Mouse (Mus musculus) MEL (cell line): Measurements from ENCODE around the gene Epb41l2. TPM values are rescaled to one million over a fixed set of nuclear protein-coding genes. Genes with fewer than 3 reads are reported as not detected.

Source experiments
- DNase-seq: peaks from one replicate; pipeline ENCODE4 v3.0.0; 2011; ENCODE audit warnings: low read depth, low spot score
- H3K27ac ChIP-seq: 2 replicates; pipeline ENCODE4 v1.5.1; 2012; ENCODE audit warnings: low read depth, mild to moderate bottlenecking, control low read depth, low read length, moderate library complexity; ENCODE audit not compliant: control insufficient read depth
- H3K27me3 ChIP-seq, 2 experiments: fragments of 150-350 bp in 1 of 2; sonication (generic) in 1 of 2; 2 replicates each; pipeline ENCODE4 v1.6.1; 2012; ENCODE audit warnings: low read length in 2 of 2, mild to moderate bottlenecking in 2 of 2, improper control_type of control experiment in 1 of 2, moderate library complexity in 1 of 2; ENCODE audit not compliant: insufficient read depth in 2 of 2, control insufficient read depth in 1 of 2
- H3K36me3 ChIP-seq, 2 experiments: 2 replicates each; pipeline ENCODE4 v1.6.1; 2012 to 2014; ENCODE audit warnings: low read length in 2 of 2, improper control_type of control experiment in 1 of 2, inconsistent platforms in 1 of 2, mild to moderate bottlenecking in 1 of 2; ENCODE audit not compliant: insufficient read depth in 2 of 2, control insufficient read depth in 1 of 2
- H3K4me1 ChIP-seq, 2 experiments: fragments of 150-350 bp in 1 of 2; sonication (generic) in 1 of 2; 2 replicates each; pipeline ENCODE4 v1.6.1; 2012; ENCODE audit warnings: low read length in 2 of 2, improper control_type of control experiment in 1 of 2, mild to moderate bottlenecking in 1 of 2; ENCODE audit not compliant: insufficient read depth in 2 of 2, control insufficient read depth in 1 of 2
- H3K4me3 ChIP-seq, 2 experiments: fragments of 150-350 bp in 1 of 2; sonication (generic) in 1 of 2; 2 replicates each; pipeline ENCODE4 v1.5.1; 2012; ENCODE audit warnings: low read depth in 2 of 2, low read length in 2 of 2, mild to moderate bottlenecking in 2 of 2, moderate library complexity in 2 of 2, control low read depth in 1 of 2, improper control_type of control experiment in 1 of 2; ENCODE audit not compliant: control insufficient read depth in 1 of 2, insufficient read depth in 1 of 2
- H3K79me2 ChIP-seq: 2 replicates; pipeline ENCODE4 v1.6.1; 2012; ENCODE audit warnings: mild to moderate bottlenecking, low read length, moderate library complexity; ENCODE audit not compliant: control insufficient read depth, poor library complexity, insufficient read depth
- H3K9ac ChIP-seq: 2 replicates; pipeline ENCODE4 v1.6.1; 2012; ENCODE audit warnings: low read depth, mild to moderate bottlenecking, control low read depth, low read length, moderate library complexity; ENCODE audit not compliant: control insufficient read depth, poor library complexity, severe bottlenecking
- H3K9me3 ChIP-seq: fragments of 150-350 bp; sonication (generic); replicated peaks from 2 replicates; pipeline ENCODE4 v1.6.1; 2012; ENCODE audit warnings: mild to moderate bottlenecking, low read length, improper control_type of control experiment, moderate library complexity; ENCODE audit not compliant: insufficient read depth
- BHLHE40 ChIP-seq: IDR thresholded peaks from 2 replicates; pipeline ENCODE4 v1.6.1; 2012; ENCODE audit warnings: low read depth, mild to moderate bottlenecking, inconsistent platforms, low read length, improper control_type of control experiment, borderline replicate concordance
- CHD2 ChIP-seq: IDR thresholded peaks from 2 replicates; pipeline ENCODE4 v1.6.1; 2011; ENCODE audit warnings: low read length, improper control_type of control experiment
- ELF1 ChIP-seq: IDR thresholded peaks from 2 replicates; pipeline ENCODE4 v1.6.1; 2014; ENCODE audit warnings: low read depth, mild to moderate bottlenecking, inconsistent platforms, low read length, improper control_type of control experiment, moderate library complexity
- EP300 ChIP-seq, 2 experiments: IDR thresholded peaks; 2 replicates each; pipeline ENCODE4 v1.6.1; 2011; ENCODE audit warnings: improper control_type of control experiment in 2 of 2, low read length in 2 of 2, low read depth in 1 of 2, mild to moderate bottlenecking in 1 of 2
- ETS1 ChIP-seq: IDR thresholded peaks from 2 replicates; pipeline ENCODE4 v1.6.1; 2012; ENCODE audit warnings: low read depth, mild to moderate bottlenecking, inconsistent platforms, low read length, improper control_type of control experiment, moderate library complexity
- GATA1 ChIP-seq: IDR thresholded peaks from 2 replicates; pipeline ENCODE4 v1.6.1; 2011; ENCODE audit warnings: low read depth, low read length, improper control_type of control experiment
- HCFC1 ChIP-seq: IDR thresholded peaks from 2 replicates; pipeline ENCODE4 v1.6.1; 2012; ENCODE audit warnings: low read depth, mild to moderate bottlenecking, inconsistent platforms, low read length, improper control_type of control experiment, moderate library complexity
- KAT2A ChIP-seq: conservative IDR thresholded peaks from 2 replicates; pipeline ENCODE4 v1.6.1; 2012; ENCODE audit warnings: low read depth, low read length, improper control_type of control experiment, inconsistent platforms
- MAX ChIP-seq: IDR thresholded peaks from 2 replicates; pipeline ENCODE4 v1.6.1; 2011; ENCODE audit warnings: low read length, improper control_type of control experiment
- MAZ ChIP-seq: IDR thresholded peaks from 2 replicates; pipeline ENCODE4 v1.6.1; 2012; ENCODE audit warnings: low read depth, mild to moderate bottlenecking, inconsistent platforms, low read length, improper control_type of control experiment
- MEF2A ChIP-seq: IDR thresholded peaks from 2 replicates; pipeline ENCODE4 v1.6.1; 2014; ENCODE audit warnings: low read depth, mild to moderate bottlenecking, inconsistent platforms, low read length, improper control_type of control experiment; ENCODE audit not compliant: poor library complexity, insufficient replicate concordance, severe bottlenecking; ENCODE audit errors: extremely low read depth
- MXI1 ChIP-seq: IDR thresholded peaks from 2 replicates; pipeline ENCODE4 v1.6.1; 2011; ENCODE audit warnings: mild to moderate bottlenecking, low read depth, low read length, improper control_type of control experiment
- MYB ChIP-seq: IDR thresholded peaks from 2 replicates; pipeline ENCODE4 v1.6.1; 2011; ENCODE audit warnings: mild to moderate bottlenecking, low read depth, low read length, improper control_type of control experiment
- MYC ChIP-seq: IDR thresholded peaks from 2 replicates; pipeline ENCODE4 v1.6.1; 2011; ENCODE audit warnings: low read depth, mild to moderate bottlenecking, low read length, improper control_type of control experiment, moderate library complexity
- NRF1 ChIP-seq: IDR thresholded peaks from 2 replicates; pipeline ENCODE4 v1.6.1; 2014; ENCODE audit warnings: low read depth, mild to moderate bottlenecking, inconsistent platforms, low read length, improper control_type of control experiment, moderate library complexity; ENCODE audit not compliant: poor library complexity, insufficient read depth, severe bottlenecking
- POLR2A ChIP-seq, 2 experiments: IDR thresholded peaks; 2 replicates each; pipeline ENCODE4 v1.6.1; 2011 to 2012; ENCODE audit warnings: low read length in 2 of 2, mild to moderate bottlenecking in 2 of 2, control low read depth in 1 of 2, improper control_type of control experiment in 1 of 2, low read depth in 1 of 2, moderate library complexity in 1 of 2; ENCODE audit not compliant: control insufficient read depth in 1 of 2, insufficient read depth in 1 of 2, poor library complexity in 1 of 2
- POLR2AphosphoS2 ChIP-seq: IDR thresholded peaks from 2 replicates; pipeline ENCODE4 v1.6.1; 2011; ENCODE audit warnings: low read length, improper control_type of control experiment
- POLR2AphosphoS5 ChIP-seq: IDR thresholded peaks from 2 replicates; pipeline ENCODE4 v1.6.1; 2012; ENCODE audit warnings: low read depth, borderline replicate concordance, mild to moderate bottlenecking, inconsistent platforms, low read length, moderate library complexity, mixed read lengths
- RCOR1 ChIP-seq: IDR thresholded peaks from 2 replicates; pipeline ENCODE4 v1.6.1; 2012; ENCODE audit warnings: low read depth, mild to moderate bottlenecking, inconsistent platforms, low read length, improper control_type of control experiment
- SMC3 ChIP-seq: IDR thresholded peaks from 2 replicates; pipeline ENCODE4 v1.6.1; 2011; ENCODE audit warnings: low read depth, low read length, improper control_type of control experiment
- TBP ChIP-seq: IDR thresholded peaks from 2 replicates; pipeline ENCODE4 v1.8.0; 2011; ENCODE audit warnings: low read depth, low read length, improper control_type of control experiment
- TCF12 ChIP-seq: IDR thresholded peaks from 2 replicates; pipeline ENCODE4 v1.6.1; 2014; ENCODE audit warnings: low read depth, mild to moderate bottlenecking, inconsistent platforms, low read length, improper control_type of control experiment, moderate library complexity
- UBTF ChIP-seq: IDR thresholded peaks from 2 replicates; pipeline ENCODE4 v1.6.1; 2012; ENCODE audit warnings: low read depth, mild to moderate bottlenecking, inconsistent platforms, low read length, improper control_type of control experiment, moderate library complexity, borderline replicate concordance; ENCODE audit not compliant: insufficient read depth
- USF1 ChIP-seq: IDR thresholded peaks from 2 replicates; pipeline ENCODE4 v1.6.1; 2014; ENCODE audit warnings: low read depth, mild to moderate bottlenecking, inconsistent platforms, low read length, improper control_type of control experiment, moderate library complexity
- USF2 ChIP-seq, 2 experiments: IDR thresholded peaks; 2 replicates each; pipeline ENCODE4 v1.6.1; 2011 to 2012; ENCODE audit warnings: improper control_type of control experiment in 2 of 2, low read length in 2 of 2, borderline replicate concordance in 1 of 2, inconsistent platforms in 1 of 2, low read depth in 1 of 2, mild to moderate bottlenecking in 1 of 2; ENCODE audit not compliant: insufficient read depth in 1 of 2
- ZKSCAN1 ChIP-seq: IDR thresholded peaks from 2 replicates; pipeline ENCODE4 v1.6.1; 2012; ENCODE audit warnings: low read depth, mild to moderate bottlenecking, inconsistent platforms, low read length, improper control_type of control experiment, moderate library complexity
- ZMIZ1 ChIP-seq: IDR thresholded peaks from 2 replicates; pipeline ENCODE4 v1.6.1; 2012; ENCODE audit warnings: low read depth, mild to moderate bottlenecking, inconsistent platforms, low read length, improper control_type of control experiment, moderate library complexity
- ZNF384 ChIP-seq: IDR thresholded peaks from 2 replicates; pipeline ENCODE4 v1.6.1; 2012; ENCODE audit warnings: low read depth, mild to moderate bottlenecking, inconsistent platforms, low read length, improper control_type of control experiment
- polyA plus RNA-seq, 2 experiments: library from polyadenylated mRNA; stranded (reverse) in 1 of 2; unstranded in 1 of 2; fragments of >175 nt in 1 of 2; fragments of >200 nt in 1 of 2; gene quantifications; 2 replicates each; pipeline versions ENCODE4 v1.2.1 to v1.2.4; 2012; ENCODE audit warnings: low replicate concordance in 2 of 2, low read depth in 1 of 2; ENCODE audit not compliant: insufficient read length in 2 of 2, insufficient read depth in 1 of 2, missing spikeins in 1 of 2
- total RNA-seq: library from RNA; depleted of rRNA; stranded (reverse); fragments of 300-350 nt; gene quantifications from 2 replicates; pipeline ENCODE4 v1.2.3, GENCODE M21; 2012

Epb41l2 gene
- total and polyA plus RNA-seq, 3 experiments: 4.7 to 23.7 TPM; not detected in 1

DNA sequence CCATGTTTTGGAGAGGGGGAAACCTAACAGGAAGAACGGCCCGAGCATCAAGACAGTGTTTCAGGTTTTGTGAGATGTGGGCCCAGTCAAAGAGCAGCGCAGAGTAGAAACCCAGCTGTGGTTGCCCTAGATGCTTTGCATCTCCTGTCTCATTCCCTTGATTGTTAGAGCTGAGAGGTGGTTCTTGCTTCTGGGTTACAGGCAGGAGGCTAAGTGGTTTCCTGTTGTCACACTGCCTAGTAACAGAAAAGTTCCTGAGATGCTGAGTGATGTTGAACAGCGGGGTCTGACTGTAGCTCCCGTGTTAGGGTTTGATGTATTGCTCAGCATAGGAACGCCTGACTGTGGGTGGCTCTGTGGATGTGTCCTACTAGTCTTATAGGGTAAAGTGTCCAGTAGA is 97.5 kb downstream of the Epb41l2 start:
- TF ChIP-seq MEF2A (no peak), CHD2 (no peak), ELF1 (no peak), HCFC1 (no peak), TCF12 (no peak), TBP (no peak), USF1 (no peak), GATA1 (no peak), MAX (no peak), BHLHE40 (no peak), UBTF (no peak), ZNF384 (no peak), POLR2AphosphoS2 (no peak), POLR2A (IDR thresholded peaks at IDR 0.05; ENCODE audit: control insufficient read depth in 1 of 2, insufficient read depth in 1 of 2, low read depth in 1 of 2, low read length in 2 of 2, poor library complexity in 1 of 2) (no peak), ETS1 (no peak)
- TF ChIP-seq, all 39 proteins: peak for 0

DNA sequence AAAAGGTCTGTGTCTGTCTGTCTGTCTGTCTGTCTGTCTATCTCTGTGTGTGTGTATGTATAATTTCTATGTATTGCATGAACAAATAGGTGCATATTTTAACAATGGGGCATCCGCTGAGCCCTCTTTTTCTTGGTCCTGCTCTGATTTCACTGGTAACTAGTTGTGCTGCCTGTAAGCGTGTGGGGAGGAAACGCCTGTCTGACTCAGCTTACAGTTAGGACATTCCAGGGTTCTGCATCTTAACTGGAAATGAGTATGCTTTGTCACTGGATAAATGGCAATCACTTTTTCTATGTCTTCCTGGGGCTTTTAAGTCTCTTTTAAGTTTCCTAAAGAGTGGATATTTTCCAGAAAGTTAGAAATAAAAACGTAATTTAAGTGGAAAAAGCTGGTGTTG is 98.4 kb downstream of the Epb41l2 start:
- Histone ChIP-seq H3K36me3 (no peaks in the 10 kb centered on the region), H3K79me2 (no peaks in the 10 kb centered on the region), H3K9me3 (no peaks in the 10 kb centered on the region), H3K27ac (no peak overlapping the region), H3K4me1 (no peaks in the 10 kb centered on the region), H3K9ac (no peak overlapping the region), H3K4me3 (no peak overlapping the region), H3K27me3 (no peaks in the 10 kb centered on the region)
- DNase-seq: no peak
- TF ChIP-seq SMC3: no peak
- no peak for TF ChIP-seq MAX
- TF ChIP-seq ZMIZ1: no peak
- no peak for TF ChIP-seq EP300 (IDR thresholded peaks at IDR 0.05; ENCODE audit: low read depth in 1 of 2, low read length in 2 of 2)
- no peak for TF ChIP-seq POLR2AphosphoS2
- no peak for TF ChIP-seq MXI1
- TF ChIP-seq POLR2A (IDR thresholded peaks at IDR 0.05; ENCODE audit: control insufficient read depth in 1 of 2, insufficient read depth in 1 of 2, low read depth in 1 of 2, low read length in 2 of 2, poor library complexity in 1 of 2): no peak
- no peak for TF ChIP-seq CHD2
- no peak for TF ChIP-seq ELF1
- no peak for TF ChIP-seq NRF1
- TF ChIP-seq MAZ: no peak
- no peak for TF ChIP-seq KAT2A
- no peak for TF ChIP-seq MYB
- TF ChIP-seq ZKSCAN1: no peak
- no peak for TF ChIP-seq HCFC1
- TF ChIP-seq RCOR1: no peak
- TF ChIP-seq POLR2AphosphoS5: no peak
- no peak for TF ChIP-seq MYC
- no peak for TF ChIP-seq USF2 (IDR thresholded peaks at IDR 0.05; ENCODE audit: borderline replicate concordance in 1 of 2, insufficient read depth in 1 of 2, low read depth in 1 of 2, low read length in 2 of 2)

More for the DNA sequence above, 97.5 kb downstream of the Epb41l2 start:
- no peaks in the 10 kb centered on the region for H3K9me3 ChIP-seq
- H3K27me3 ChIP-seq: no peaks in the 10 kb centered on the region
- no peaks in the 10 kb centered on the region for H3K79me2 ChIP-seq
- no peak overlapping the region for H3K27ac ChIP-seq
- no peak for DNase-seq
- no peaks in the 10 kb centered on the region for H3K36me3 ChIP-seq
- H3K9ac ChIP-seq: no peak overlapping the region
- H3K4me1 ChIP-seq: no peaks in the 10 kb centered on the region
- H3K4me3 ChIP-seq: no peak overlapping the region
